Mouse (Mus musculus): Measurements from ENCODE around the gene Ttc22.
A peak's percentile ranks its signal among the peaks of the same experiment; 100 is the strongest.

Gene Ttc22

GRCm38 (mm10) chr4:106665673-106666072 is 43.4 kb downstream of the Ttc22 start:
- DNase-seq, result no peak

GRCm38 (mm10) chr4:106666546-106666945 is 44.3 kb downstream of the Ttc22 start:
- DNase-seq, result no peak

GRCm38 (mm10) chr4:106676749-106677148 is 54.5 kb downstream of the Ttc22 start:
- DNase-seq, result no peak

DNA sequence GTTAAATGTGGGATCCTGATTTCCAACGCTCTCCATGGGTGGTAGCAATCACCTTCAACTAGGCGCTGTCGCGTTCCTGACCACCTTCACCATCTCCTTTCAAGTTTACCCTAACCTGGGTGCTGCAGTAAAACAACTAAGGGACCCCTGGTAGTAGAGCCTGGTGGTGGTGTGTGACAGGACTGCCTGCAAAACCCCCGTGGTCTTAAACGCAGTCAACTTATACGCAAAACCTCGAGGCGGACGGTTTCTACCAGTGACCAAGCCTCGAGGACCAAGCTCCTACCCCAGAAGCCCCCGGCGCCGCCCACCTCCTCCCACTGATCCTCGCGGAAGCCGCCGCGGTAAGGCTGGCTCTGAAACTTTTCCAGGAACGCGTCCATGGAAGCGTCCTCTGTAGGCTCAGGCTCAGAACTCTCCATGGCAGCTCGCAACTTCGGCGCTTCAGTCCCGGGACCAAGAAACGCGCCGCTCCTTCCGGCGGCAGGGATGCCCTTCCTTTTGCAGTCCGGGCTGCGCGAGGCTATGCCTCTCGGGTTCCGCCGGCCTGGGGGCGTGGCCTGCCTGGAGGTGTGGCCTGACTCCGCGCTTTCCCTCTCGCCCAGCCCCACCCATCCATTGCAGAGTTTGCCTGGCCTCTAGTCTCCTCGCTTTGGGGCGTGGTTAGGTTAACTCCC is 56.3 kb downstream of the Ttc22 start, which contains the start of gene Ttc4:
Gene Ttc4 (minus strand): TSS at position 503 of the 677 bp plus-strand sequence.
- DNase-seq, result peak; percentile 87

- DNase-seq, result no peak
Observed at GRCm38 (mm10) chr4:106679152-106679551, 56.9 kb downstream of the Ttc22 start.

DNA sequence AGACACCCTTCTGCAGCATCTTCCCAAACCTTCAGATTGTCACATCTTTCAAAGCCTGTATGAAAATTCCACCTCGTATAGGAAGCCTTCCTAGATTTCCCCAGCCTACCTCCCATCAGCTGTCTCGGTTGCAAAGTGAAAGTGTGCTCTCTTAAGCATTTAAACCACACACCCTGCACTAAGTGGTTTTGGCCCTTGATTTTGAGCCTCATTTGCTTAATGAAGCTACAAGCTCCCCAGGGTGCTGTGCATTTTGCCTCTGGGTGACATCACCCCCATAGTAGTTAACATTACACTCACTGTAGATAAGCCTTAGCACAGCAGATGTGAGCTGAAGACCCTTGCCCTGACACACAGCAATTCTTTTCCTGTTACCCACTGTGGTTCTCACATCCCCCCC is 58.7 kb downstream of the Ttc22 start:
- DNase-seq, result no peak

DNA sequence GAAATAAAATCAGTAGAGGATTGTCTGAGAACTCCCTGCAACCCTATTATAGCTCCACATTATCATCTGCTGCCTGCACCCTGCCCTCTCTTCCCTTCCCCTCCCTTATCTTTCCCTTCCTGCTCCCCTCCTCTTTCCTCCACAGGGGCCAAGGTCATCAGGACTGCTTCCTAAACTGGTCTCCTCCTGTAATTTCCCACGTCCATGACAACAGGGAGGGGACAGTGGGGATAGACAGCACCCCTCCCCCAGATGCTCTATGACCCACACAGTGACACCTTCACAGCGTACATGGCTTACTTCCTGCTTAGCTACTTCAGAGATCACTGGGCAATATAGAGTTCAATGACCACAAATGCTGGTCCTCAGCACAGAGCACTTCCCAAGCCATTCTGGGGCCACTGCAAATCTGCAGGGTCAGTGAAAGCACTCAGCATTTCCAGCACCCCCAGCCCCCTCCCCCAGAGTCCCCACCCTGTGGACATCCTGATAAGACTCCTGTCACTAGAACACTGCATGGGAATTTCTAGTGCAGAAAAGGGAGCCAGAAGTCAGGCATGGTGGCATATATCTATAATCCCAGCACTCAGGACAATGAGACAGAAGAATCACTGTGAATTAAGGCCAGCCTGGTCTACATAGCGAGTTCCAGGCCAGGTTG is 66.5 kb downstream of the Ttc22 start:
- DNase-seq, result no peak

All from right cerebral cortex, postnatal 4 days (tissue).